Mouse (Mus musculus): ENCODE measurements around the gene Padi3. TPM values are rescaled to one million over a fixed set of nuclear protein-coding genes. Genes with fewer than 3 reads are reported as not detected.

The Padi3 gene
- polyA plus RNA-seq, 3 experiments from 2014 or later: not detected

Other genes with a start within 250 kb of the Padi3 start
- under 1 TPM in 1 of 3 experiments, not detected in 2; 0.12 TPM for gene Arhgef10l, start 144.6 kb downstream of the Padi3 start, polyA plus RNA-seq (2017; shearing (Covaris generic))
- gene Rcc2, start 110.1 kb downstream of the Padi3 start, polyA plus RNA-seq (2017; shearing (Covaris generic)): 10 to 100 TPM; 13.8 to 21.6 (median 21.0) TPM
- gene Padi6, start 68.0 kb downstream of the Padi3 start, polyA plus RNA-seq (2017; shearing (Covaris generic)): not detected
- 1 to 10 TPM in 1 of 3 experiments, under 1 TPM in 2; 0.82 to 3.4 (median 0.96) TPM for gene Padi4, start 36.4 kb downstream of the Padi3 start, polyA plus RNA-seq (2017; shearing (Covaris generic))
- under 1 TPM in 2 of 3 experiments, not detected in 1; 0.28 to 0.36 TPM for gene Padi1, start 35.1 kb upstream of the Padi3 start, polyA plus RNA-seq (2017; shearing (Covaris generic))
- 10 to 100 TPM in 1 of 3 experiments, 1 to 10 TPM in 2; 7.9 to 20.2 (median 9.7) TPM for gene Padi2, start 95.7 kb upstream of the Padi3 start, polyA plus RNA-seq (2017; shearing (Covaris generic))
- gene Sdhb, start 150.6 kb upstream of the Padi3 start, polyA plus RNA-seq (2017; shearing (Covaris generic)): 100 to 1,000 TPM; 275 to 381 (median 276) TPM
- 1 to 10 TPM; 3.1 to 5.9 (median 5.6) TPM for gene Atp13a2, start 176.2 kb upstream of the Padi3 start, polyA plus RNA-seq (2017; shearing (Covaris generic))
- gene Mfap2, start 199.8 kb upstream of the Padi3 start, polyA plus RNA-seq (2017; shearing (Covaris generic)): not detected
- gene Crocc, start 249.9 kb upstream of the Padi3 start, polyA plus RNA-seq (2017; shearing (Covaris generic)): 1 to 10 TPM in 1 of 3 experiments, under 1 TPM in 2; 0.67 to 1.2 (median 0.67) TPM

Data from inflammation-experienced regulatory T-cells, adult 6 months (primary cell).